Mouse (Mus musculus): ENCODE measurements around the gene Wdfy3.

Wdfy3 gene

DNA sequence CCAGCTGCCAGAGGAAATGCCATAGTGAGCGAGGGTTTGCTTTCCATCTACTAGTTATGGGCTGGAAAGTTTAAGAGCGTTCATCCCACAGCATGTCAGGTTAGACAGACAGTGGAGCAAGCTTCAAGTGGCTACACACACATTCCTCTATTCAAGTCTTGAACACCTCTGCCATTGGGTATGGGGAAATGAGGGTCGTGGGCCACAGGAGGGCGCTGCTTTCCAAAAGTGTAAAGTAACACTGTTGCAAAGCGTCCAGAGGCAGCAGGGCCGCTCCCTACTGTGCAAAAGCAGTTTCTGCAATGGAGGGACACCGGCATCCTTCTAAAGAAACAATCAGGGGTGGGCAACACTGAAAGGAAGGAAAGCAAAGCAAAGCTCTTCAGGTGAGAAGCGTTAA is 235.8 kb downstream of the Wdfy3 start:
- DNase-seq (ENCODE audit: low read depth, low spot score): no peak

GRCm38 (mm10) chr5:101832991-101833390 is 236.7 kb downstream of the Wdfy3 start:
- DNase-seq (ENCODE audit: low read depth, low spot score): no peak

- no peak for DNase-seq (ENCODE audit: low read depth, low spot score)
Observed at GRCm38 (mm10) chr5:101832042-101832441, 237.7 kb downstream of the Wdfy3 start.

DNA sequence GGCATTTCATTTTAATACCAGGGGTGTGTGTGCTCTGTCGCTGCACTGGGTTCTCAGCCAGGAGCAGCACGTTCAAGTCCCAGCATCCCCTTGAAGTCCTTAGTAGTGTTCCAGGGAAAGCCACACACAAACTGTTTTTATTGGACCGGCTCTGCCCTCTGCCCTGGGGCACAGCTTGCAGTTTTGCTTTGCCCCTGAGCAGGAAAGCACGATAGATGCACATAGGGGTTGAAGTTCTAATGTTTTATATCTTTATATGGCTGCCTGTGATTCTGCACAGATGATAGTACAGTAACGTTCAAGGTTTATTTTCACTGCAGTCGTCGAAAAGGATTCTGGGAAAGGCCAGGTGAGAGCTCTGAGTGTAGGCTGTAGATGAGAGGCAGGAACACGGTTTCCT is 239.5 kb downstream of the Wdfy3 start:
- DNase-seq (ENCODE audit: low read depth, low spot score): no peak

DNA sequence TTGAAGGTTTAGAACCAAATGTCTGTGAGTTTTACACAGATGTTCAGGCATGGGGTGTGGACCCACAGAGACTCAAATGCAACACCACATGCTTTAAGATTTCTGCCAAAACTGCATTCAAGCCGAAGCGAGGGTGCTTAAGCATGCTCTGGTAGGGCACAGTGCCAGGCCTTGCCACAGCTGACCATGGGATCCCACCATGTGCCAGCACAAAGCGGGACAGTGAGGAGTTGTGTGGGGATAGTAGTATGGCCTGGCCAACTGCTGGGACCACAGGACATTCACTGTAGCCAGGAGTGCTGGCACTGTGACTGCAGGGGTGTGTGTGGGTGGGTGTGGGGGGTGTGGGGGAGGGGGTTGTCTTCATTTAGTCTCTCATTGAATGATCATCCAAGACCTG is 240.8 kb downstream of the Wdfy3 start:
- no peak for DNase-seq (ENCODE audit: low read depth, low spot score)

GRCm38 (mm10) chr5:101827477-101827876 is 242.2 kb downstream of the Wdfy3 start:
- no peak for DNase-seq (ENCODE audit: low read depth, low spot score)

DNA sequence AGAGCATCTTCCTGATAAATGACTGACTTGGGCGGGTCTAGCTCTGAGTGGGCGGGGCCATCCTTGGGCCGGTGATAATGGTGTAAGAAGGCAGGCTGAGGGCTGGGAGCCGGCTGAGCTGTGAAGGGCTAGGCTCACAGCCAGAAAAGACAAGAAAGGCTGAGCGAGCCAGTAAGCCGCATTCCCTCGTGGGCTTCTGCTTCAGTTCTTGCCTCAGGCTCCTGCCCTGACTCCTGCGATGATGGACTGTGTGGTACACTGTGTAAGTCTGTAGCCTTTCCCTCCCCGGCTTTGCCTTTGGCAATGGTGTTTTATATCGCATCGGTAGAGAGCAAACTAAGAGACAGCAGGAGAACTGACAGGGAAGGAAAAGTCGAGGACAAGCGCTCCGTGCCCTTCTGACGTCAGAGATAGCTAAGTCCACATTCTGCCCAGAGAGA is 243.2 kb downstream of the Wdfy3 start:
- DNase-seq (ENCODE audit: low read depth, low spot score): no peak

DNA sequence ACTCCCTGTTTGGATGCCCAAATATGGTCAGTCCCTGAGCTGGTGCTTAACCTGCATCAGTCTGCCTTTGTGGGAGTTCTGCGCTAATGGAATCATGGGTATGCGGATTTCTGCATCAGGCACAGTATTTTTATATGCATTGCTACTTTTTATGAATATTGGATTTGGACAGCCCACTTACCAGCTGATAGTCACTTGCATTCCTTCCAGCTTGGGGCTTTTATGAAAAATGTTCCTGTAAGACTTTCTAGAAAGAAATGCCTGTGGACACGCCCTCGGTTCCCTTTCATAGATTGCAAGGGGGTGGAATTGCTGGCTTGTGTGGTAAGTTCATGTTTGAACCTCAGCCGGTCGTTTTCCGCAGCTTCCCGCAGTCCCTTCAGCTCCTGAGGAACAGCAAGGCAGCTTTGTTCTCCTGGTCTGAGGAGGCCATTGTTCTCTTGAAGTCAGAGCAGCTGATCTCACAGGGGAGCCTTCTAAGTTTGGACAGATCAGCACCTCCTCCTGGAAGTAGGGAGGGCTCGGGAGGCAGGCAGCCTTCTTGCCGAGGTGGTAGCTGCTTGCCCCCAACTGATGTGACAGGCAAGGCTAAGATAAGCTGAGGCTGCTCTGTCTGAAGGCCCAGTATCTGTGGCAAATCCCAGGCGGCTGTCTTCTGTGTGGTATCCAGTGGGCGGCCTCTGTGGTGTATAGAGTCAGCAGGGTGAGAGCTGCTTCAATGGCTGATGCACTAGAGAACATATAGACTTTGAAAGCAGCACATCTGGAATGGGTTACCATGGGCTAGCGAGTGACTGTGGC is 244.4 kb downstream of the Wdfy3 start:
- DNase-seq (ENCODE audit: low read depth, low spot score): no peak

DNA sequence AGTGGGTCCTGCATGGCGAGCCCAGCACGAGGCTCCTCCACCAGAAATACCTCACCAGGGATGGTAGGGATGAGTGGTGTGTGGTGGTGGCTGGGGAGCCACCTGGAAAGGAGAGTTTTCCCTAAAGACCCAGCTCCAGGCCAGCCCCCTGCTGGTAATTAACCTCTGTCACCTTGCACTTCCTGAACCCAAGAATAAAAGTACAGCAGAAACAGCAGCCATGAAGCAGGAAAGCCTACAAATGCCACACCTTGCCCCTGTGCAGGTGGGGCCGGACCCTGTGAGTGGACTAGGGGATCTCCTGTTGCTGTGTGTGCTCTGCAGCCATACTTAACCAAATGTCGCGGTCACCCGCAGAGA is 247.4 kb downstream of the Wdfy3 start:
- DNase-seq (ENCODE audit: low read depth, low spot score): no peak

DNA sequence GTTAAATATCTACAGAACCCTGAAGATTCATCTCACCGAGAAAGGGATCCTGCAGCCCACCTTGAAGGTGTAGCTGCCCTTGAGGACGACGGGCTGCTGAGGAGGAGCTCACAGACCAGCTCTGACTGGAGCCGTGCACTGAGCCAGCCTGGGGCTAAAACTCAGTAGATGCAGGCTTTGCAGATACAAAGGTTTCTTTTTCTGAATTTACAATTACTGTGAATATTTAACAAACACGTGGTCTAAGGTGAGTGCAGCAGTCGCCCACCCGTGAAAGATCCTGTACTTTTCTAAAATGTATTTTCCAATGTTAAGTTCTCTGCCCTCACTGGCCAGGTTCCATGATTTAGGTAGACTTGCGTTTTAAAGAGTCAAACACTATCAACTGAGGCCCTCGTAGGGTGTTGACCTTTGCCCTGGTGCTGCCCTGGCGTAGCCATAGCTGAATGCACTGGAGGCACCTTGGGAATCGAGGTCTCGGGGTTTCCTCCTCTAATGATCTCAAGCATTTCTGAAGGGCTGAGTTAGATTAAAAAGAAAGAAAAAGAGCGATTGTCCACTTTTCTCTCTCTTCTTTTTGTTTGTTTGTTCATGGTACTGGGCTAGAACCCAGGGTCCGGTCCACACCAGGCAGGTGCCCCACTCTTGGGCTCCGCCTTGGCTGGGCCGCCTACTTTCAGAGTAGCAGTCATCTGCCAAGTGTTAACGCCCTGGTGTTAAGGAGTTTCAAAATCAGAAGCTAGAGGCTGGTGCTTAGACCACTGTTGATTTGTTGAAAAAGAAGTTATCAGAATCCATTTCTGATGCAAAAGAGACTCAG is 248.0 kb downstream of the Wdfy3 start:
- DNase-seq (ENCODE audit: low read depth, low spot score): no peak

DNA sequence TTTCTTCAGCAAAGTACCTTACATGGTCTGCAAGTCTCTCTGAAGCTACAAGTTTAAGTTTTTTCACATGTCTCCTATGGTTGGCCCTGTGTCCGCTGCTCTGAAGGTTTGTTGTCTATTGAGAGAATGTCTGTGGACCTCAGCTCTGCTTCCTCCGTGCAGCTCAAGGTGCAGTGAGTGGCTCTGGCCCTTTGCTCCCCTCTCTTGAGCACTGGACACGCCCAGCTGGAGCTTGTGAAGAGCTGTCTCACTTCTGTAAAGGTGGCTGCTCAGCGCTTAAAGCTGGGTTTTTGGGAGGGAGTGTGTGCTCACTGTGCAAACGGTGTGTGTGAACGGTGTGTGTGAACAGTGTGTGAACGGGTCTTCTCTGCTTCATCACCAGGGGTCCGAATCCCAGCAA is 248.7 kb downstream of the Wdfy3 start:
- no peak for DNase-seq (ENCODE audit: low read depth, low spot score)

DNA sequence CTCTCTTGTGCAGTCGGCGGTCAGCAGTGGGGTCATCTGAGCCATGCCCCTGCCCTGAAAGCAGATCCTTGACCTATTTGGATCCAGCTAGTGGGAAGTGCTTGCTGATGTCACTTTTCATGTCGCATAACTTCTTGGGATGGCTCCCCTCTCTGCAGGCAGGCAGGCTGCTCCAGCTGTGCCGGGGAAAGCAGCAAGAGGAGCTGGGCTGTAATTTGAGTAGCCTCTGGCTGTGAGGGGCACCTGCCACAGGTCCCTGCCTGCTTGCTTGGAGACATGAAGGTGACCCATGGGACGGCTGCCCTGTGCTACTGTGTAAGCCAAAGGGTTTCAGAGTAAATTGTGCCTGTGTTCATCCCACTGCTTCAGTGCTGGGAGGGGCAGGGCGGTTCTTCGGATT is 249.9 kb downstream of the Wdfy3 start:
- no peak for DNase-seq (ENCODE audit: low read depth, low spot score)

- DNase-seq (ENCODE audit: low read depth, low spot score): no peak
Observed at GRCm38 (mm10) chr5:101819216-101819615, 250.5 kb downstream of the Wdfy3 start.

DNA sequence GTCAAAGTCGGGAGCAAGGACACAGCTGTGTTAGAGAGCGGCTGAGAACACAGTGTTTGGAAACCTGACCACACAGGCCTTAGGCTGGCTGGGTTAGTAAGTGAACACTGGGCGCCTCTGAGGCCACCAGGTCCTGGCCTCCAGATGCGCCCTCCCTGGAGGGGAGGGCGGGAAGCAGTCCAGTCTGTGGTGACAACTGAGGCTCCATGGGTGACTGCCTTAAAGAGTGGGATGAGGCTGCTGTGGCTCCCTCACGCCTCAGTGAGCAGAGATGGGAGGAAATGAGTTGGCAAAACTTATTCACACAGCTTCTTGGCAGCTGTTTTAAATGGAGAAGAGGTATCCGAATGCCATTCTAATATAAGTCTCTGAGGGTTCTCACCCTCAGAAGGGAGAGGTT is 252.9 kb downstream of the Wdfy3 start:
- no peak for DNase-seq (ENCODE audit: low read depth, low spot score)

DNA sequence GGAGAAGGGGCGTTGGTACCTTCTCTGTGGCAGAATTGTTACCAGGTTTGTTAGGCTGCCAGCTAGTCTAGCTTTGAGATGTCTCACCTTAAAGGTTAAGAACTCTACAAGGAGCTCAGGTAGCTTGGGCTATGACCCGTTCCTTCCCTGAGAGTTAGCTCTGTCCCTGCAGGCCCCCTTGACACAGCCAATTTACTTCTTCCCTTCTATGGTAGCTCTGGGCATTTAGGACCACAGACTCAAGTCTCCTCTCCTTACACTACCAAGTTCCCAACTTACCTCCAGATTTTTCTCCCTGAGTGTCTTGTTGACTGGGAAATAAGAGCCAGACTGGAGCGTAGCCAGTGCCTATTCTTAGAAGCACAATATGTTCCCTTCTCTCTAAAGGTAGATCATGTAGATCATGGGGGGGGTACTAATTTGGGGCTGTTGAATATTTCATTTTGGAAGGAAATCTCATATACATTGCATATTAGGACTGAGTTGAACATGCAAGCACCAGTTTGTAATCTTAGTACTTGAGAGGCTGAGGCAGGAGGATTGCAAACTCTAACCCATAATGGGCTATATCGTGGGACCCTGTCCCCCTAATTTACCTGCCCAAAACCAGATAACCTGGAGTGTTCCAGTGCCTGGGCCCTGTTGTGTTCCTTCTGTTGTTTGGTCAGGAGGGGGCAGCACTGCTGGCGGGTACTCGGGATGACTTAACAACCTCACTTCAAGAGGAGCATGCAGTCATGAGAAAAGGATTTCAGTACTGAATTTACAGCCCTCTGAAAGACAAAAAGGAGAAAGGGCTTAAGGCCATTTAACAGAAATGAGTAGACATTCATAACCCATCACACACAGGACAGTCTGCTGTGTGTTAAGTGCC is 258.2 kb downstream of the Wdfy3 start:
- DNase-seq (ENCODE audit: low read depth, low spot score): no peak

DNA sequence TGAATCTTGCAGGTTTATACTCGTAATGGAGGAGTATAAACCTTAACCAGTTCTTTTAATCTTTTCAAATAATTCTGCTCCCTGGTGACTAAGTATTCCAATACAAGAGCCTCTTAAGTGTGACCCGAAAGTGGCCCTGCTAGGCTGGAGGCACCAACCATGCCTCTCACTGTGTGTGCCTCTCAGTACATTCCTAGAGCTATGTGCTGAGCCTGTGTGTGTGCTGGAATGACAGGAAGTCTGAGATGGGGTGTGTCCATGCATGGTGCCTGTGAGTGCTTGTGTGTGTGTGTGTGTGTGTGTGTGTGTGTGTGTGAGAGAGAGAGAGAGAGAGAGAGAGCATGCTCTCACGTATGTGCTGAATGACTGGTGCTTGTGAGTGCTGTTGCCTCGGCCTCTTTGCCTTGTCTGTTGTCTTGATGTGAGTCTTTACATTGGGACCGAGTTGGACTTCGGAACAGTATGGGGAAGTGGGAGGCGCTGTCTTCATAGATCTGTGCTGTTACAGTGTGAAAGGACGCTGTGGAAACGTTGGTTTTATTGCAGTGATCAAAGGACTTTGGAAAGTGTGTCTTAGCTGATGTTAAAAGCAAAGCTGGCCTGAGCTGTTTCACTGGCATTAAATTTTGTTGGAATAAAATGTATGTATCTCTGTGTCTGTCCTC is 267.2 kb downstream of the Wdfy3 start:
- no peak for DNase-seq (ENCODE audit: low read depth, low spot score)

DNA sequence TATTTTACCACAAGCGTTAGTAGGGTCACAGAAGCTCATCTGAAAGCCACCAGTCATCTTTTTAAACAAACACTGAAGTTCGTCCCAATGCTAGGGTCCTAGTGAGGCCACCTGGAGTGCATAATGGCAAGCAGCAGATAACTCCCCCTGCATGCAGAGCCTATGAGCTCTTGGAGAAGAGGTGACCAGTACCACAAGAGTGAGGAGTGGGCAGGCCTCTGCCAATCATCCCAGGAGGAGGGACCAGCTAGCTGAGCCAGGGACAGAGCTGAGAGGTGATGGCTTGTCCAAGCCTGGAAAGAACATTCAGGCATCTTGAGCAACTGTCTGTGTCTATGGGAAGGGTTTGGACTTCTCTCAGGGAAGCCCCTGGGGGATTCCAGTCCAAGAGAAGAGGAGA is 267.8 kb downstream of the Wdfy3 start:
- no peak for DNase-seq (ENCODE audit: low read depth, low spot score)

- DNase-seq (ENCODE audit: low read depth, low spot score): no peak
Observed at GRCm38 (mm10) chr5:101792665-101793064, 277.1 kb downstream of the Wdfy3 start.

DNA sequence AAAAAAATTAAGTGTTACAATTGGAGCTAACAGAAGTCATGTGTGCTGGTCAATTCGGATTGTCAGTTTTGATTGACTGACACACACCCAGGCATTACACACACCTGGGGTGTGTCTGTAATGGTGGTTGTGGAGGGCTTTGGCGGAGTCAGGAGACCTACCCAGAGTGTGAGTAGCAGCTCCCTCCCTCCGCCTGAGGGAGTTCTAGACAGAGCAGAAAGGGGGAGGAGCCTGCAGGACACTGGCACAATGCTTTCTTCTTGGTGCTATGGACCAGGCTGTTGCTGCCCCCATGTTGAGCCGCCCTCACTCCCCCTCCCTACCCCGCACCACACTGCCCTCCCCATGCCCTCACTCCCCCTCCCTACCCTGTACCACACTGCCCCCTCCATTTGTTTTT is 279.2 kb downstream of the Wdfy3 start:
- DNase-seq (ENCODE audit: low read depth, low spot score): no peak

DNA sequence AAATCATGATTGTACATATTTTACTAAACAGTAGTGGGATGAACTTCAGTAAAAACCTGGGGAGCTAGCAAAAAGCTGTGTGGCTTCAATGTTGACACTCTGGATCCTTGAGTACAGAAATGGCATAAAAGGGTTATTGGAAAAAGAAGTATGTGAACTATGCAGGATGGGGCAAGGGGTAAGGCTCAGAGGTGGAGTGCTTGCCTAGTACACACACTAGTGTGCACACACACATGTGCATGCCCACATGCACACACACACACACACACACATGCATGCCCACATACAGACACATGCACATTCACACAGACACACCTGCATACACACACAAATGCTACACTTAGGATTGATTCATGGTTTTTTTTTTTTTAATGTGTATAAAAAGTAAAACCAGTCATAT is 280.0 kb downstream of the Wdfy3 start:
- no peak for DNase-seq (ENCODE audit: low read depth, low spot score)

- no peak for DNase-seq (ENCODE audit: low read depth, low spot score)
Observed at GRCm38 (mm10) chr5:101785921-101786614, 283.7 kb downstream of the Wdfy3 start.

Data from retina, adult 2 months (tissue).